Mouse (Mus musculus): Measurements from ENCODE around the gene Lrrc2.

DNA sequence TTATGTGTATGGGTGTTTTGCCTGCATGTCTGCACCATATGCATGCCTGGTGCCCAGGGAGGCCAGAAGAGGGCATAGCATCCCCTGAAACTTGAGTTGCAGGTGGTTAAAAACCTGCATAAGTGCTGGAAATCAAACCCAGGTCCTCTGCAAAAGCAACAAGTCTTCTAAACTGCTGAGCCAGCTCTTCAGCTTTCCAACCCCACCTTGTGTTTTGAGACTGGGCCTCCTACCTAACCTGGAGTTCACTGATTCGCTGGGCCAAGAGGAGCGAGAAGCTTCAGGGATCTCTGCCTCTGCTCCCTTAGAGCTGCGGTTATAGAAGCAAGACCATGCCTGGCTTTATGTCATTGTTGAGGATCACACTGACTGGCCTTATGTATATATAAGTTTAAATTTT is 1.2 kb upstream of the Lrrc2 start:
- no peak for TF ChIP-seq CTCF (IDR thresholded peaks at IDR 0.05; ENCODE audit: control insufficient read depth, insufficient read depth, insufficient replicate concordance, low read depth, low read length)
- no peak for TF ChIP-seq POLR2A (IDR thresholded peaks at IDR 0.05; ENCODE audit: control insufficient read depth, low read depth, low read length)
